Mouse (Mus musculus) testis, adult 2 months (tissue): Measurements from ENCODE around the gene Zfp940. TPM values are rescaled to one million over a fixed set of nuclear protein-coding genes. Genes with fewer than 3 reads are reported as not detected.

Experiments
- H3K27ac ChIP-seq: fragments of 200-500 bp; 2 replicates; pipeline ENCODE4 v1.5.1; 2012; ENCODE audit warnings: low read depth, low read length; ENCODE audit not compliant: control insufficient read depth, insufficient read depth
- H3K27me3 ChIP-seq: fragments of 200-500 bp; 2 replicates; pipeline ENCODE4 v1.6.1; 2012; ENCODE audit warnings: mild to moderate bottlenecking, low read length, moderate library complexity; ENCODE audit not compliant: control insufficient read depth, insufficient read depth
- H3K36me3 ChIP-seq: fragments of 200-500 bp; 2 replicates; pipeline ENCODE4 v1.6.1; 2012; ENCODE audit warnings: mild to moderate bottlenecking, low read length; ENCODE audit not compliant: control insufficient read depth, insufficient read depth
- H3K4me1 ChIP-seq: fragments of 200-500 bp; 2 replicates; pipeline ENCODE4 v1.6.1; 2012; ENCODE audit warnings: low read length; ENCODE audit not compliant: control insufficient read depth, insufficient read depth
- H3K4me3 ChIP-seq: fragments of 200-500 bp; 2 replicates; pipeline ENCODE4 v1.5.1; 2012; ENCODE audit warnings: low read depth, mild to moderate bottlenecking, low read length, moderate library complexity, mixed read lengths; ENCODE audit not compliant: control insufficient read depth
- CTCF ChIP-seq: fragments of 200-500 bp; IDR thresholded peaks from 2 replicates; pipeline ENCODE4 v1.5.1; 2012; ENCODE audit warnings: low read depth, mild to moderate bottlenecking, inconsistent platforms, low read length, moderate library complexity; ENCODE audit not compliant: control insufficient read depth, insufficient read depth, insufficient replicate concordance
- POLR2A ChIP-seq: fragments of 200-500 bp; IDR thresholded peaks from 2 replicates; pipeline ENCODE4 v1.6.1; 2012; ENCODE audit warnings: low read depth, mild to moderate bottlenecking, inconsistent platforms, low read length, moderate library complexity; ENCODE audit not compliant: control insufficient read depth
- polyA plus RNA-seq: library from polyadenylated mRNA; depleted of rRNA; stranded (reverse); fragments of >200 nt; gene quantifications from 2 replicates; pipeline ENCODE4 v1.2.3, GENCODE M21; 2012

The Zfp940 gene
- polyA plus RNA-seq, 1 experiment: 1.2 TPM

GRCm38 (mm10) chr7:29861660-29862059, 8.2 kb upstream of the Zfp940 start:
- no peaks in the 10 kb centered on the region for H3K27me3 ChIP-seq
- no peak overlapping the region for H3K4me3 ChIP-seq
- peaks cover 2% of the 10 kb centered on the region; the same call in 1 of the 2 replicates for H3K4me1 ChIP-seq
- no peak overlapping the region for H3K27ac ChIP-seq
- no peaks in the 10 kb centered on the region for H3K36me3 ChIP-seq
- TF ChIP-seq POLR2A (no peak), CTCF (no peak)

GRCm38 (mm10) chr7:29859532-29860517, 6.4 kb upstream of the Zfp940 start, which contains the start of gene Zfp420:
Gene Zfp420 (plus strand): TSS chr7:29859979.
- Histone ChIP-seq H3K4me3 (peak within 1 kb of the TSS; percentile 79), H3K27me3 (no peaks in the 10 kb centered on the region), H3K36me3 (no peaks in the 10 kb centered on the region), H3K4me1 (peaks cover 2% of the 10 kb centered on the region; the same call in 1 of the 2 replicates), H3K27ac (no peak within 1 kb of the TSS; the same call in 1 of the 2 replicates)
- no peak for TF ChIP-seq CTCF
- TF ChIP-seq POLR2A: peak; percentile 65

- TF ChIP-seq POLR2A (no peak), CTCF (no peak)
- H3K4me3 ChIP-seq: no peak overlapping the region
- no peak overlapping the region for H3K27ac ChIP-seq
- no peaks in the 10 kb centered on the region for H3K27me3 ChIP-seq
- peaks cover 8% of the 10 kb centered on the region for H3K4me1 ChIP-seq
- H3K36me3 ChIP-seq: no peaks in the 10 kb centered on the region
Observed at GRCm38 (mm10) chr7:29852831-29853218, 644 bp downstream of the Zfp940 start.

- Histone ChIP-seq H3K4me1 (no peaks in the 10 kb centered on the region), H3K36me3 (no peaks in the 10 kb centered on the region), H3K27me3 (no peaks in the 10 kb centered on the region), H3K4me3 (no peak overlapping the region), H3K27ac (no peak overlapping the region)
- TF ChIP-seq CTCF (no peak), POLR2A (no peak)
Observed at GRCm38 (mm10) chr7:29844616-29845015, 8.9 kb downstream of the Zfp940 start.

- Histone ChIP-seq H3K4me3 (no peak overlapping the region), H3K36me3 (no peaks in the 10 kb centered on the region), H3K27me3 (no peaks in the 10 kb centered on the region), H3K27ac (no peak overlapping the region), H3K4me1 (no peaks in the 10 kb centered on the region)
- no peak for TF ChIP-seq CTCF
Observed at GRCm38 (mm10) chr7:29842105-29842504, 11.4 kb downstream of the Zfp940 start.

GRCm38 (mm10) chr7:29839256-29839655, 14.2 kb downstream of the Zfp940 start:
- no peak overlapping the region for H3K27ac ChIP-seq
- no peak overlapping the region for H3K4me3 ChIP-seq
- TF ChIP-seq POLR2A (no peak), CTCF (no peak)
- H3K27me3 ChIP-seq: no peaks in the 10 kb centered on the region
- H3K4me1 ChIP-seq: no peaks in the 10 kb centered on the region
- H3K36me3 ChIP-seq: no peaks in the 10 kb centered on the region

- Histone ChIP-seq H3K27me3 (no peaks in the 10 kb centered on the region), H3K36me3 (no peaks in the 10 kb centered on the region), H3K4me1 (no peaks in the 10 kb centered on the region), H3K27ac (no peak overlapping the region), H3K4me3 (peak overlapping the region; percentile 24)
- no peak for TF ChIP-seq POLR2A
- TF ChIP-seq CTCF: no peak
Observed at GRCm38 (mm10) chr7:29836816-29837215, 16.7 kb downstream of the Zfp940 start.
